Mouse (Mus musculus): ENCODE measurements around the gene Crocc2. TPM values are rescaled to one million over a fixed set of nuclear protein-coding genes. Genes with fewer than 3 reads are reported as not detected.

The Crocc2 gene
- total and polyA plus RNA-seq, 3 experiments: not detected

DNA sequence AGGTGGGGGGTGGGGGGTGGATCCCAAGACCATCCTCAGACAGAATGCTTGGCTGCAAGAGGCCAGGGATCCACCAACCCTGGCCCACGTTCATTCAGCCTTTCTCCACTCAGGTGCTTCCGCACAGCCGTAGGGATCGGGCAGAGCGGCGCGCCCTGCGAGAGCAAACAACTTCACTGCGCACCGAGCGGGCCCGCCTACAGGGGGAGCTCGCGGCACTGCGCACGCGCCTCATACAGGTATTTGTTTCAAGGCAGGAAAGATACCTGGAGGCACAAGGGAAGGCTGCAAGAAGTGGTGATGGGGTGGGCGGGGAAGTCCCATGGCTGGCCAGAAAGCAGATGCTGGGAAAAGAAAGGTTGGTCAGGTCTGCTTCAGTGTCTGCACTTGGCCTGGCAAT lies 55.4 kb downstream of the Crocc2 start:
- peak; percentile 64 for TF ChIP-seq SMC3 (IDR thresholded peaks at IDR 0.05; ENCODE audit: low read depth, low read length)
- no peak for TF ChIP-seq MAZ (IDR thresholded peaks at IDR 0.05; ENCODE audit: low read depth, low read length)
- no peak for TF ChIP-seq USF1 (IDR thresholded peaks at IDR 0.05; ENCODE audit: low read depth, low read length)
- no peak for TF ChIP-seq ZC3H11A (IDR thresholded peaks at IDR 0.05; ENCODE audit: low read depth, low read length)
- peak; percentile 36 to 77; a peak in 3 of 4 replicates for TF ChIP-seq CTCF (conservative IDR thresholded peaks at IDR 0.05 in 1 of 2, IDR thresholded peaks at IDR 0.05 in 1 of 2; ENCODE audit: low read depth in 2 of 2, low read length in 2 of 2)
- TF ChIP-seq NRF1 (IDR thresholded peaks at IDR 0.05; ENCODE audit: low read depth, low read length): peak; percentile 84
- TF ChIP-seq RAD21 (IDR thresholded peaks at IDR 0.05; ENCODE audit: low read depth, low read length): peak; percentile 54
- no peak for TF ChIP-seq MYC (IDR thresholded peaks at IDR 0.05; ENCODE audit: low read depth, low read length)
- TF ChIP-seq UBTF (IDR thresholded peaks at IDR 0.05; ENCODE audit: low read depth, low read length): no peak
- TF ChIP-seq RCOR1 (conservative IDR thresholded peaks at IDR 0.05; ENCODE audit: low read depth, low read length): no peak
- no peak for TF ChIP-seq POLR2AphosphoS2 (IDR thresholded peaks at IDR 0.05; ENCODE audit: low read depth, low read length)
- TF ChIP-seq PAX5 (IDR thresholded peaks at IDR 0.05; ENCODE audit: low read length): no peak
- no peak for TF ChIP-seq JUN (IDR thresholded peaks at IDR 0.05; ENCODE audit: insufficient read depth, low read depth, low read length)
- H3K9ac ChIP-seq (ENCODE audit: insufficient read depth, low read depth): no peak overlapping the region
- in situ Hi-C loops (cut with MboI; ENCODE audit: low pct_ligation_motif_present, low pct_unique_long_range_greater_than_20kb, low sequenced_read_pairs) (loop anchor here (10.0 kb wide), 1 partner anchor 61 kb away; no protein-coding TSS in a partner anchor), dilution Hi-C loops (cut with MboI; ENCODE audit: extremely low pct_ligation_motif_present, extremely low pct_unique_long_range_greater_than_20kb, low sequenced_read_pairs) (no loop called here)
- H3K27ac ChIP-seq (ENCODE audit: insufficient read depth, low read depth): no peak overlapping the region
- no peaks in the 10 kb centered on the region for H3K4me1 ChIP-seq (ENCODE audit: control insufficient read depth in 1 of 2, insufficient read depth in 2 of 2)
- H3K27me3 ChIP-seq (replicated peaks): peaks cover 92% of the 10 kb centered on the region
- peak; percentile 21 for DNase-seq (ENCODE audit: extremely low read depth)
- H3K4me2 ChIP-seq (ENCODE audit: insufficient read depth, low read depth, poor library complexity, severe bottlenecking): peak overlapping the region; percentile 4; the same call in 1 of the 2 replicates
- H3K36me3 ChIP-seq (replicated peaks in 1 of 2; ENCODE audit: control insufficient read depth in 1 of 2, insufficient read depth in 1 of 2, low read length in 1 of 2): no peaks in the 10 kb centered on the region
- H3K9me3 ChIP-seq (replicated peaks; ENCODE audit: low read length): no peaks in the 10 kb centered on the region
- H3K79me2 ChIP-seq (replicated peaks; ENCODE audit: control insufficient read depth, extremely low read depth, insufficient read depth, poor library complexity, severe bottlenecking): no peaks in the 10 kb centered on the region
- no peak overlapping the region for H3K4me3 ChIP-seq (replicated peaks in 1 of 3; ENCODE audit: low read depth in 2 of 3, low read length in 2 of 3, poor library complexity in 1 of 3)

DNA sequence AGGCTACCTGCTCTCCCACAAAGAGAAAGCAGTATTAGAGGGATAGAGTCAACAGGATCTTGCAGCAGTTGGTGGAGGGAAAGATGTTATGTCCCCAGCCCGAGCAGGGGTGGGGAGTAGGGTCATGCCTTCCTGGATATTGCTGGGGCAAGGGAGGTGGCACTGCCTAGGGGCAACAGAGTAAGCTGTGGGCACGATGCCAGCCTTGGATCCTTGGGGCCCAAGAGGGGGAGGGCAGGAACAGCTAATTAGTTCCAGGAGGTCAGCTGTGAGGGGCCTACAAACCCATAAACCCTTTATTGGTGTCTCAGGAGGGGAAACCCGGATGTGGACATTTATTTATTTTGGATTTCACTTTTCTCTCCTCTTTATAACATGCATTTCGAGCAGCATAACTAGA lies 56.7 kb downstream of the Crocc2 start:
- Histone ChIP-seq H3K9me3 (replicated peaks; ENCODE audit: low read length) (no peaks in the 10 kb centered on the region), H3K27me3 (replicated peaks) (peaks cover 92% of the 10 kb centered on the region)
- in situ Hi-C loops (cut with MboI; ENCODE audit: low pct_ligation_motif_present, low pct_unique_long_range_greater_than_20kb, low sequenced_read_pairs): loop anchor here (10.0 kb wide), 1 partner anchor 60 kb away; no protein-coding TSS in a partner anchor

More for the DNA sequence above, 56.7 kb downstream of the Crocc2 start:
- Histone ChIP-seq H3K4me3 (replicated peaks in 1 of 3; ENCODE audit: low read depth in 2 of 3, low read length in 2 of 3, poor library complexity in 1 of 3) (no peak overlapping the region), H3K4me1 (ENCODE audit: control insufficient read depth in 1 of 2, insufficient read depth in 2 of 2) (no peaks in the 10 kb centered on the region), H3K79me2 (replicated peaks; ENCODE audit: control insufficient read depth, extremely low read depth, insufficient read depth, poor library complexity, severe bottlenecking) (no peaks in the 10 kb centered on the region), H3K36me3 (replicated peaks in 1 of 2; ENCODE audit: control insufficient read depth in 1 of 2, insufficient read depth in 1 of 2, low read length in 1 of 2) (no peaks in the 10 kb centered on the region), H3K4me2 (ENCODE audit: insufficient read depth, low read depth, poor library complexity, severe bottlenecking) (no peak overlapping the region), H3K27ac (ENCODE audit: insufficient read depth, low read depth) (no peak overlapping the region), H3K9ac (ENCODE audit: insufficient read depth, low read depth) (no peak overlapping the region)
- no peak for DNase-seq (ENCODE audit: extremely low read depth)
- no peak for TF ChIP-seq KAT2A (IDR thresholded peaks at IDR 0.05; ENCODE audit: insufficient replicate concordance, low read length)
- no peak for TF ChIP-seq MAZ (IDR thresholded peaks at IDR 0.05; ENCODE audit: low read depth, low read length)
- no peak for TF ChIP-seq TBP (conservative IDR thresholded peaks at IDR 0.05; ENCODE audit: low read depth, low read length)
- no peak for TF ChIP-seq ZC3H11A (IDR thresholded peaks at IDR 0.05; ENCODE audit: low read depth, low read length)
- TF ChIP-seq E2F4 (IDR thresholded peaks at IDR 0.05; ENCODE audit: insufficient replicate concordance, low read depth, low read length): no peak
- TF ChIP-seq POLR2AphosphoS2 (IDR thresholded peaks at IDR 0.05; ENCODE audit: low read depth, low read length): no peak
- no peak for TF ChIP-seq IRF4 (IDR thresholded peaks at IDR 0.05; ENCODE audit: low read depth, low read length)
- no peak for TF ChIP-seq MXI1 (IDR thresholded peaks at IDR 0.05; ENCODE audit: low read depth, low read length)
- no peak for TF ChIP-seq TCF12 (IDR thresholded peaks at IDR 0.05; ENCODE audit: low read depth, low read length)
- TF ChIP-seq HCFC1 (IDR thresholded peaks at IDR 0.05; ENCODE audit: low read depth, low read length): no peak
- TF ChIP-seq USF1 (IDR thresholded peaks at IDR 0.05; ENCODE audit: low read depth, low read length): no peak
- TF ChIP-seq JUND (conservative IDR thresholded peaks at IDR 0.05; ENCODE audit: low read depth, low read length): no peak
- no peak for TF ChIP-seq NRF1 (IDR thresholded peaks at IDR 0.05; ENCODE audit: low read depth, low read length)
- dilution Hi-C loops (cut with MboI; ENCODE audit: extremely low pct_ligation_motif_present, extremely low pct_unique_long_range_greater_than_20kb, low sequenced_read_pairs): no loop called here
